Mouse (Mus musculus) lung, adult 2 months (tissue): ENCODE measurements around the gene Kif1a.

Experiments
- CTCF ChIP-seq: fragments of 200-500 bp; IDR thresholded peaks from 2 replicates; pipeline ENCODE4 v1.5.1; 2011; ENCODE audit warnings: mild to moderate bottlenecking, low read length, control low read depth; ENCODE audit not compliant: insufficient read depth
- POLR2A ChIP-seq: fragments of 200-500 bp; IDR thresholded peaks from 2 replicates; pipeline ENCODE4 v1.6.1; 2011; ENCODE audit warnings: low read depth, mild to moderate bottlenecking, control low read depth, low read length, borderline replicate concordance; ENCODE audit errors: extremely low read depth

- TF ChIP-seq CTCF (no peak), POLR2A (no peak)
Measured at GRCm38 (mm10) chr1:93068553-93068952, 33.2 kb downstream of the Kif1a start.
